Mouse (Mus musculus): Measurements from ENCODE around the gene Ddx49. TPM values are rescaled to one million over a fixed set of nuclear protein-coding genes. Genes with fewer than 3 reads are reported as not detected.

Ddx49 gene
- total RNA-seq, 2 experiments from 2014 or later = 43.9 to 47.5 TPM

DNA sequence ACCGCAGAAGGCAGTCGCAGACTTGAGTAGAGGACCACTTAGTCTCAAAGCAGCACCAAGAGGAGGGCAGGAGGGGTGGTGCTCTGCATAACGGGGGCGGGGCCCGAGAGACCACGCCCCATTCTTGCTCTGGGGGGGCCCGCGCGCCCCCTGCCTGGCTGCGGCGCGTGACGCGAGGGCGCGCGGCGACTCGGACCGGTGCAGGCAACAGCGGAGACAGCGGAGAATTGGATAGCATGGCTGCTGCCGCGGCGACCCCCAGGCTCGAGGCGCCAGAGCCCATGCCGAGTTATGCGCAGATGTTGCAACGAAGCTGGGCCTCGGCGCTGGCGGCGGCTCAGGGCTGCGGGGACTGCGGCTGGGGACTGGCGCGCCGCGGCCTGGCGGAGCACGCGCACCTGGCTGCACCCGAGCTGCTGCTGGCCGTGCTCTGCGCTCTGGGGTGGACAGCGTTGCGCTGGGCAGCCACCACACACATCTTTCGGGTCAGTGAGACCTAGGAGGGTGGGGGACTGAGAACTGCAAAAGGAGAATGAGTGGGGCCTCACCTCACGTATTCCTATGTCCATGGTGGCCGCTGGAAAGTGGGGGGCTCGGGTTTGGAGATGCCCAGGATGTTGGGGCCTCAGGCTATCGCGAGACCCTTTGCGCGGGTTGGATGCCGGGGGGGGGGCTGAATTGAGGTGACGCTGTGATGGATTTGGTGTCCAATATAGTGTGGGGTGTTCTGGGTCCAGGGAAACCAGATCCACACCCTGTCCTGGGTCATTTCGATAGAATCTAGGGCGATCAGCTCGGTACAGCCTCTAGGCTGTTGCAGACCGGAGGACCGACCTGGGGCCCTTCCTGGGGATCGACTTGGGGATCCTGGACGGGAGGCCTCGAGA is 13.6 kb upstream of the Ddx49 start, which contains the start of gene Cers1:
Gene Cers1 (plus strand): TSS at position 152 of the 887 bp plus-strand sequence.
- DNase-seq (ENCODE audit: extremely low spot score in 1 of 2, low spot score in 2 of 2) = peak; percentile 84 to 86
- Histone ChIP-seq H3K27ac (peak within 1 kb of the TSS; percentile 97), H3K4me3 (peak within 1 kb of the TSS; percentile 93)
- intact Hi-C loops (cut with DNase I) = no loop called here
- TF ChIP-seq CTCF (IDR thresholded peaks at IDR 0.05) = no peak

DNA sequence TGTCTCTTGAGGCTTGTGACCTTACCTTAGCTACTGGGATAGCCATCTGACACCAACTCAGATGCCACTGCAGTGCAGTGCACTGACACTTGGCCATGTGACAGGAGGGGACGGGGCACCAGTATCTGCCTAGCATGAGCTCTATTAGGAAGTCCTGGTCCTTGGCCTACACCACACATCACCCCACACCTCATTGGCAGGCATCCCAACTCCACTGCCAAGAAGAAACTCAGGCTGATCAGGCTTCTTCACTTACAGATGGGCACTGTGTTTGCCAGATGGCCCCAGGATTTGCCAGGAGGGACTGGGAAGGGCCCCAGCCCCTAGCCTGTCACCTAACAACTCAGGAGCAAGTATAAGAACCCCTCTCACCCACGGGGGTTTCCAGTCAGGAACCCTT is 11.1 kb upstream of the Ddx49 start:
- TF ChIP-seq CTCF (IDR thresholded peaks at IDR 0.05) = no peak
- DNase-seq (ENCODE audit: extremely low spot score in 1 of 2, low spot score in 2 of 2) = no peak
- intact Hi-C loops (cut with DNase I) = no loop called here
- Histone ChIP-seq H3K4me3 (no peak overlapping the region), H3K27ac (no peak overlapping the region)

DNA sequence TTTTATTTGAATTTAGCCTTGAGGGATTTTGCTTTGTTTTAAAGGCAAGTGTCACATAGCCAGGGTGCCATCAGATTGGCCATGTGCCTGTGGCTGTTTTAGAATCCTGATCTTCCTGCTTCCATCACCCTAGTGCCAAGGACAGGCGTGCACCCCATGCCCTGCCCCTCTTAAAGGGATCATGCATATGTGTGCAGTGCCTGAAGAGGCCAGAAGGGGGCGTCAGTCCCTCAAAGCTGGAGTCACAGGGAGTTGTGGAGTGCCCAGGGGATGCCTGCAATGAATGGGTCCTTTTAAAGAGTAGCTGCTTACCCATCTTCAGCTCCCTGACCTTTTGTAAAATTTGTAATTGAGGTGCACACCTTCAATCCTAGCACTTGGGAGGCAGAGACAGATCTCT is 7.0 kb upstream of the Ddx49 start:
- no peak for DNase-seq (ENCODE audit: extremely low spot score in 1 of 2, low spot score in 2 of 2)
- intact Hi-C loops (cut with DNase I) = no loop called here

DNA sequence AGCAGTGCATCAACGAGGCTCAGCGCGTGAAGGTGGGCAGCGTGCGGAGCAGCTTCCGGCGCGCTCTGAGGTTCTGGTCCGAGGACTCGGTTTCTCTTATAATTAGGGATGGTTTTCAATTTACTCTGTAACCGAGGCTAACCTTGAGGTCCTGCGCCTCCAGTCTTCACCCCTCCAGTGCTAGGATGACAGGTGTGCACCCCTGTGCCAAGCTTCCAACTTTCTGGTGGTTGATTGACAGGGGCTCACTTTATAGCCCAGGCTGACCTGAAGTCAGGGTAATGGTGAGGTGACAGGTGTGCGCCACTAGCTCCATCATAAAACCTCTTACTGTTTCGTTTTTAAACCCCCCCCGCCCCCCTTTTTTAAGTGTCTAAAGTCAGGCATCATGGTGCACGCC is 612 bp upstream of the Ddx49 start:
- intact Hi-C loops (cut with DNase I) = no loop called here
- no peak for TF ChIP-seq CTCF (IDR thresholded peaks at IDR 0.05)
- no peak for DNase-seq (ENCODE audit: extremely low spot score in 1 of 2, low spot score in 2 of 2)
- Histone ChIP-seq H3K27ac (peak overlapping the region; percentile 97), H3K4me3 (peak overlapping the region; percentile 76)

More for the DNA sequence above, 7.0 kb upstream of the Ddx49 start:
- no peak overlapping the region for H3K27ac ChIP-seq
- peak; percentile 62 for TF ChIP-seq CTCF (IDR thresholded peaks at IDR 0.05)
- H3K4me3 ChIP-seq = no peak overlapping the region

DNA sequence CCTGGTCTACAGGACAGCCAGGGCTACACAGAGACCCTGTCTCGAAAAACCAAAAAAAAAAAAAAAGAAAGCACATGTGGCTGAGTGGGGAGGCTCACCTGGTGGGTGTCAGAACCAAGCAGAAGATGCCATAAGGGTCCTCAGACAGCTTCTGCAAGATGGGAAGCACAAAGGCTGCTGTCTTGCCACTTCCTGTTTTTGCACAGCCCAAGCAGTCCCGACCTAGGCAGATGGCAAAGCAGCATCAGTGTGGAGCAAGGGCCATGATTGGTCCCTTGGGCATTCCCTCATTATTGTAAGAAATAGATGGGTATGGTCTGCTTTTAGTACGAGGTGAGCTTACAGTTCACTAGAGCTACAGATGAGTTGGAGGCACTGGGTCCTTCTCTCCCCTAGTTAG is 1.4 kb downstream of the Ddx49 start:
- no peak overlapping the region for H3K27ac ChIP-seq
- intact Hi-C loops (cut with DNase I) = no loop called here
- no peak for DNase-seq (ENCODE audit: extremely low spot score in 1 of 2, low spot score in 2 of 2)
- no peak overlapping the region for H3K4me3 ChIP-seq
- no peak for TF ChIP-seq CTCF (IDR thresholded peaks at IDR 0.05)

DNA sequence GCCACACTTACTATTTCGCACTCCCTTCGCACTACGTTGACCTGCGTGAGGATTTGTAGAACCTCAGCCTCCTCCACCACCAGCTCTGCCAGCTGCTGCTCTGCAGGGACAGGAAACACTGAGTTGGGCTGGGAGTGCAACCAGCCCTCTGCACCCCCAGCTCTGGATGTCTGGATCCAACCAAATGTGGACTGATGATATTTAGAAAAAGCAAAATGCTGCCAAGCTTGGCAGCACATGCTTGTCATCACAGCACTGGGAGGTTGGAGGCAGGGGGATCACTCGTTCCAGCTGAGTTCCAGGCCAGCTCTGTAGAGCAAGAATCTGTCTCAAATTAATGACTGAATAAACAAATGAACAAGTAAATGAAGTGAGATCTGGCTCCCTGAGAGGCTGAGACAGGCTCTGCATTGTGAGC is 8.3 kb downstream of the Ddx49 start:
- no peak overlapping the region for H3K4me3 ChIP-seq
- no peak overlapping the region for H3K27ac ChIP-seq
- intact Hi-C loops (cut with DNase I) = no loop called here
- no peak for DNase-seq (ENCODE audit: extremely low spot score in 1 of 2, low spot score in 2 of 2)
- no peak for TF ChIP-seq CTCF (IDR thresholded peaks at IDR 0.05)

DNA sequence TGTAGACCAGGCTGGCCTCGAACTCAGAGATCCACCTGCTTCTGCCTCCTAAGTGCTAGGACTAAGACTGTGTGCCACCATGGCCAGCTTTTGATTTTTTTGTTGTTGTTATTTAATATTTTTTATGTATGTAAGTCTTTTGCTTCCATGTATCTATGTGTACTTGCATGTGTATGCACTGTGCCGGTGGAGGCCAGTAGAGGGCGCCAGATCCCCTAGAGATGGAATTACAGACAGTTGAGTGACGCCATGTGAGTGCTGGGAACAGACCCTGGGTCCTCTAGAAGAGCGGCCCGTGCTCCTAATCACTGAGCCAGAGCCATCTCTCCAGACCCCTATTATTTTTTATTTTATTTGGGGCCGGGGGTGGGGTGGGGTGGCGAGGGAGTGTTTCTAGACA is 15.6 kb downstream of the Ddx49 start:
- H3K27ac ChIP-seq = no peak overlapping the region
- TF ChIP-seq CTCF (IDR thresholded peaks at IDR 0.05) = peak; percentile 34
- DNase-seq (ENCODE audit: extremely low spot score in 1 of 2, low spot score in 2 of 2) = no peak
- H3K4me3 ChIP-seq = no peak overlapping the region
- intact Hi-C loops (cut with DNase I) = no loop called here

DNA sequence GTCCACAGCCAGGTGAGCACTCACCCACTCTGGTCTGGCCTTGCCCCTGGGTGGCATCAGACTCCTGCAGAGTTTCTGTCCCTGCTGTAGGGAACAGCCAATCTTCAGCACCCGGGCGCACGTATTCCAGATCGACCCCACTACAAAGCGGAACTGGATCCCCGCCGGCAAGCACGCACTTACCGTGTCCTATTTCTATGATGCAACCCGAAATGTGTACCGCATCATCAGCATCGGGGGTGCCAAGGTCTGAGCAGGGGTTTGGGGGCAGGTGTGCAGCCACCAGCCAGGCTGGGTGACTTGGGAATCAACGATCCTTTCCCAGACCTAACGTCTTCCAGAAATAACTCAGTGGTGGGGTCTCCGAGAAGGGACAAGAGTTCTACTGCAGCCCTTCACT is 17.0 kb downstream of the Ddx49 start:
- no peak for TF ChIP-seq CTCF (IDR thresholded peaks at IDR 0.05)
- H3K4me3 ChIP-seq = no peak overlapping the region
- no peak for DNase-seq (ENCODE audit: extremely low spot score in 1 of 2, low spot score in 2 of 2)
- intact Hi-C loops (cut with DNase I) = no loop called here
- no peak overlapping the region for H3K27ac ChIP-seq

DNA sequence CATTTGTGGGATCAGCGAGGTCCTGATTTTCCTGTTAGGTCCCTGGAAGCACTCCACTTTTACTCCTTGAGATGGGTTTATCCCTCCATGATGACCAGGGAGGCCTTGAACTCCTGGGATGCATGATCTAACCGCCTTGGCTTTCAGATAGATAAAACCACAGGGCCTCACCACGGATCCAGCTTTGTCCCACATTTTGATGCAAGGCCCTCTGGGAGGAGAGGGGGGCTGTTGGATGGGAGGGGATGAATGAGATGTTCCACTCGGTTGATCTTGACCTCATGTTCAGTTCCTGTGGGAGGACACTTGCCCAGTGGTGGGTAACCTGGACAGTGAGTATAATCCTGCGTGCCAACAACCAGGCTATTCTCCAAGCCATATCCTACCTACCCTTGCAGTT is 17.9 kb downstream of the Ddx49 start:
- intact Hi-C loops (cut with DNase I) = no loop called here
- no peak for TF ChIP-seq CTCF (IDR thresholded peaks at IDR 0.05)
- H3K27ac ChIP-seq = no peak overlapping the region
- H3K4me3 ChIP-seq = no peak overlapping the region
- no peak for DNase-seq (ENCODE audit: extremely low spot score in 1 of 2, low spot score in 2 of 2)

DNA sequence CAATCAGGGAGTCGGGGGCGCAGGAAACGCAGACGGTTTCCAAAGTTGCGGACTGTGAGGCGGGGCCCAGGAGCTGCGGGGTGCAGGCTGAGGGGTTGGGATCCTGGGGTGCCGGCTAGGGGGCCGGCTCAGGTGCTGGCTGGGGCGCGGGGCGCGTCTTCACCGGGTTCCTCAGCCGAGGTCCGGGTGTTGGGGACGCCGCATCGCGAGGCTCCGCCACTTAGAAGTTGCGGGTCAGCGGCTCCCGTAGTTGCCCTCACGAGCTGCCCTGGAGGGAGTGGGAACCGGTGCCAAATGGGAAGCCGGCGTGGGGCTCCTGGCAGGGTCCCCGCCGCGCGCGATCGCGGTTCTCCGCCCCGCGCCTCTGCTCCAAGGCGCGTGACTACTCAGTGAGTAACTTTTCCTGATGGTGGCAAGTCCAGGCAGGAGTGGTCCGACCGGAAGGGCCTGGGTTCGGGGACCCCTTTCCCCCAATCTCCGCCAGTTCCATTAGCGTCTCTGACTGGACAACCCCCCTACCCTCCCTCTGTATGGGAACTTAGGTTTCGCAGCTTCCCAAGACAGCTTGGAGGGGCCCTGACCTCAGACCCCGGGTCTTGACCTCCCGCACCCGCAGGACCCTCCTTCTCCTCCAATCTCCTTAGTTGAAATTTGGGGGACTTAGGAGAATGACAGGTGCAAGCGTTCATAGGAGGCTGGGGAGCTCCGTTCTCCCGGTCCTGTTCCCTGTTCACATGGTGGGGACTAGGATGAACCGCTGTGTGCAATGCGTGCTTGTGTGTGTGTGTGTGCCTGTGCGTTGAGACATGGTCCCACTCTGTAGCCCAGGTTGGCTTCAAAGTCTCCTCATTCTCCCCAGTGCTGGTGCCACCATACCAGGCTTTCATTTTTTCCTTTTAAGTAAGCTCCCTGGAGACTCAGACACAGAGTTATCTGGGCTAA is 18.9 kb downstream of the Ddx49 start:
- intact Hi-C loops (cut with DNase I) = no loop called here
- H3K27ac ChIP-seq = peak overlapping the region; percentile 45
- peak overlapping the region; percentile 58 for H3K4me3 ChIP-seq
- TF ChIP-seq CTCF (IDR thresholded peaks at IDR 0.05) = no peak
- no peak for DNase-seq (ENCODE audit: extremely low spot score in 1 of 2, low spot score in 2 of 2)

DNA sequence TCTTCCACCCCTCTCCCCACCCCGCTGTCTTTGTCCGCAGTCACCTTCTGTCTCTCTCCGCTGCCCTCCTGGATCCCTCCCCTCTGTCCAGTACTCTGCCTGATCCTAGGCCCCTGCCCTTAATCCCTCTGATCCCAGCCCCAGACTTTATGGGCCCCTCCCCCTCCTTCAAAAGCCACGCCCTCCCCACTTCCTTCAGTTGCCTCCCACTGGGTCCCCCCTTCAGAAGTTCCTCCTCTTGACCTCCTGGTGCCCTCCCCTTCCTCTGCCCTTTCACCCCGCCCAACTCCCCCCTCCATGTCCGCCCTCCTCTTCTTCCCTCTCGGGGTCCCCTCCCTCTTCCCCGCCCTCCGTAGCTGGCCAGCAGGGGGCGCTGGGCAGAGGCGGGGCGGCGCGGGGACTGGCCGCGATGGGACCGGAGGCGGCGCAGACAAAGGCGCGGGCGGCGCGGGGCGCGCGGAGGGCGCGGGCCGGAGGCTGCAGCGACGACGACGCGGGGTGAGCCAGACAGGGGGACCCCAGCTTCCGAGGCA is 19.6 kb downstream of the Ddx49 start, which contains the start of gene Homer3:
Gene Homer3 (plus strand): TSS at position 225 of the 533 bp plus-strand sequence.
- Histone ChIP-seq H3K4me3 (peak within 1 kb of the TSS; percentile 58), H3K27ac (peak within 1 kb of the TSS; percentile 45)
- TF ChIP-seq CTCF (IDR thresholded peaks at IDR 0.05) = peak; percentile 77
- intact Hi-C loops (cut with DNase I) = no loop called here
- peak; percentile 79 for DNase-seq (ENCODE audit: extremely low spot score in 1 of 2, low spot score in 2 of 2)

DNA sequence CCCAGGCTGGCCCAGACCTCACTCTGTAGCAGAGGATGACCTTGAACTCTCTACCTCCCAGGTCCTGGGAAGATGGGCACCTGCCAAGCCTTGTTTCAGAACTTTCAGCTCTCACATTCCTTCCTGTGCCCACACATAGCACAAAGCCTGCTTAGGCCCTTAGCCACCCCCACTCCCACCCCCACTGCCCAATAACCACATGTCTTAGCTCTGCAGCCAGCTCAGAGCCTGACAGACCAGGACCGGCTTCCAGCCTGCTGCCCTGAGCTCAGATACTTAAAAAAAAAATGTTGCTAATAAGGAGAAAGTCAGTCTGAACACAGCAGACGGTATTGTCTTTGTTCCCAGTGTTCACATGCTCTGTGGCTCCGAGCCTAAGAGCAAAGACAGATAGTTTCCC is 21.3 kb downstream of the Ddx49 start:
- DNase-seq (ENCODE audit: extremely low spot score in 1 of 2, low spot score in 2 of 2) = no peak
- no peak for TF ChIP-seq CTCF (IDR thresholded peaks at IDR 0.05)
- intact Hi-C loops (cut with DNase I) = no loop called here
- Histone ChIP-seq H3K27ac (no peak overlapping the region), H3K4me3 (no peak overlapping the region)
